16 mouse cellular contexts compared by ENCODE assay signal in genomic region chr13:75590836-75591235, GRCm38 (mm10).
"Had no signal": no experiment of that assay in that cellular context is flagged by ENCODE, and none has a peak within 500 bp of the region (broad histone marks: within the 10 kb centered on the region; RNA-seq: fewer than 3 reads in every experiment).

No protein-coding gene starts in this region.

- ATAC-seq: midbrain, embryonic 15.5 days had no signal

- H3K27me3 ChIP-seq: liver, embryonic 15.5 days; lung, embryonic 15.5 days; megakaryocyte, embryonic 14.5 days; midbrain, embryonic 15.5 days; neural tube, embryonic 12.5 days had no signal

- H3K4me3 ChIP-seq: layer of hippocampus, adult 2 months; limb, embryonic 10.5 days; liver, embryonic 15.5 days; lung, embryonic 15.5 days; megakaryocyte, embryonic 14.5 days; midbrain, embryonic 15.5 days; neural tube, embryonic 12.5 days had no signal

- H3K36me3 ChIP-seq: limb, embryonic 10.5 days; liver, embryonic 15.5 days; lung, embryonic 15.5 days; midbrain, embryonic 15.5 days; neural tube, embryonic 12.5 days had no signal

- H3K9ac ChIP-seq: liver, embryonic 15.5 days; lung, embryonic 15.5 days; midbrain, embryonic 15.5 days; neural tube, embryonic 12.5 days had no signal

- H3K9me3 ChIP-seq: limb, embryonic 10.5 days; liver, embryonic 15.5 days; lung, embryonic 15.5 days; megakaryocyte, embryonic 14.5 days; midbrain, embryonic 15.5 days; neural tube, embryonic 12.5 days had no signal

- DNase-seq: kidney, postnatal 10 days; kidney, postnatal 4 days; lung, postnatal 14 days; thymus, adult 18-20 months; thymus, postnatal 25 days had no signal

- H3K4me1 ChIP-seq: limb, embryonic 10.5 days; liver, embryonic 15.5 days; lung, embryonic 15.5 days; megakaryocyte, embryonic 14.5 days; midbrain, embryonic 15.5 days; neural tube, embryonic 12.5 days had no signal

- H3K4me2 ChIP-seq: liver, embryonic 11.5 days; liver, embryonic 15.5 days; lung, embryonic 15.5 days; midbrain, embryonic 11.5 days; midbrain, embryonic 15.5 days; neural tube, embryonic 12.5 days had no signal

- H3K27ac ChIP-seq: layer of hippocampus, adult 2 months; limb, embryonic 10.5 days; liver, embryonic 15.5 days; lung, embryonic 15.5 days; macrophage; midbrain, embryonic 15.5 days; neural tube, embryonic 12.5 days; stomach, postnatal 0 days had no signal
